Mouse (Mus musculus): Measurements from ENCODE around the gene Scube2.

The Scube2 gene

DNA sequence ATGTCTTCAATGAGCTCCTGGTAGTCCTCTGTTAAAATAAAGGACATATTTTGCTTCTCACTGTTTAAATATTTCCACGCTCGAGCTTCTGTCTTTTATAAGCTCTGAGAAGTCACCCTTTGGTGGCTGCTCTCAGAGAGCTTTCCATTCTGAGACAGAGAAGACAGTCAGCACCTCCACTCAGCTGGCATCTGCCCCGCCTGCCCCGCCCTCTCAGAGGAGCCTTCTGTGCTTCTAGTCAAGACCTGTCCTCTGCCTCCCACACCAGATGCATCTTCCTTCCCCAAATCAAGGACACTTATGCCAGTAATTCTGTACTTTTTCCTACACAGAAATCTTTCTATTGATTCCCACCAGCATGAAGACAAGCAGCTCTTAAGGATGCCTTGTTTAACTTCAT lies 64.9 kb downstream of the Scube2 start:
- no peak for DNase-seq (ENCODE audit: low spot score in 2 of 2)

- no peak for DNase-seq (ENCODE audit: low spot score in 2 of 2)
Measured at GRCm38 (mm10) chr7:109799168-109799567, 66.3 kb downstream of the Scube2 start.

DNA sequence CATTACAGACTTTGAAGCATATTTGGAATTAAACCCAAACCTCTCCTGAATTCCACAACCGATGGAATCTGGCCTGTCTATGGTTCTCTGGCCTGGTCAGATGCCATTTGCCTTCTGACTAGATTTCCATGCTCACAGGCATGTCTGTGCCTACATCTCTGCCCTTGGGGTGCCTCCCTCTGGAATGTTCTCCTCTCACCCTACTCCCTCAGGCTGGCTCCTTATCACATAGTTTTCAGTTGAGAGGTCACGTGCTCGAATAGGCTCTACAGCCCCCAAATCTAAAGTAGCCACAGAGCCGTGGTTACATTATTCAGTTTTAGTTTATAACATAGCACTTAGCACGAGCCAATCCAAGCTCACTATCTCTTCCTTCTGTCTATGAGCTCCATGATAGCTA lies 69.9 kb downstream of the Scube2 start:
- DNase-seq (ENCODE audit: low spot score in 2 of 2): no peak

- no peak for DNase-seq (ENCODE audit: low spot score in 2 of 2)
Measured at GRCm38 (mm10) chr7:109794556-109794955, 70.9 kb downstream of the Scube2 start.

GRCm38 (mm10) chr7:109792759-109793158 lies 72.7 kb downstream of the Scube2 start:
- peak; percentile 23 to 46 for DNase-seq (ENCODE audit: low spot score in 2 of 2)

- DNase-seq (ENCODE audit: low spot score in 2 of 2): no peak
Measured at GRCm38 (mm10) chr7:109790818-109791217, 74.7 kb downstream of the Scube2 start.

DNA sequence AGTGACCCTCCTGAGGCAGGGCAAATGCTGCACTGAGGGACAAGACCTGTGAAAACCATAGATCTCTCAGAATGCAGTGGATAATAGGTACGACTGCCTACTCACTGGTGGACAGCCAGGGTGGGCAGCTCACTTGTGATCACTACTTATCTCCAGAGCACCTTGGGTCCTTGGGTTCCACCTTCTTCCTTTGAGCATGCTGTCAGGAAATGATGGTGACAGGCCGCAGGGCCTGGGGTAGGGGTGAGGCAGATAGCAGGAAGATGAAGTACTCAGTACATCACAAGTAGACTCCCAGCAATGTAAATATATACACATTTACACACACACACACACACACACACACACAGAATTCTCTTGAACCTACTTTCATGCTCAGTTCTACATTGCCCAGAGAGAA lies 77.6 kb downstream of the Scube2 start:
- no peak for DNase-seq (ENCODE audit: low spot score in 2 of 2)

DNA sequence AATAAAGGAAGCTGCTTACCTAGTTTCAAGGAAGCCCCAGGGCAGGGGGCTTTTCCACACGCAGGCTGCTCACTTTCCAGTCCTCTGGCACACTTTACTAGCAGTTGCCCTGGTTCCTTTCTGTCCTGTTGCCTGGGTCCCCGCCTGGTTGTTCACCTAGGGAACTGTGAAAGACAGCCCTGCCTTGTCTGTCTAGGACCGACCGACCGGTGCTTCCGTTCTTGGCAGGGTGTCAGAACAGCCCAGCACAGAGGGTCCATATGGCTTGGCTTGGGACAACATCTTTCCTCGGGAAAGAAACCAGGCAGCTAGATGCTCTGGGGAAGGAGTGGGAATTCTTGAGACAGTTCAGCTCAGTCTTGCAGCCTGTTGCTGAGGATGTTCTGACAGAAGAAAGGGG lies 82.2 kb downstream of the Scube2 start:
- DNase-seq (ENCODE audit: low spot score in 2 of 2): no peak

DNA sequence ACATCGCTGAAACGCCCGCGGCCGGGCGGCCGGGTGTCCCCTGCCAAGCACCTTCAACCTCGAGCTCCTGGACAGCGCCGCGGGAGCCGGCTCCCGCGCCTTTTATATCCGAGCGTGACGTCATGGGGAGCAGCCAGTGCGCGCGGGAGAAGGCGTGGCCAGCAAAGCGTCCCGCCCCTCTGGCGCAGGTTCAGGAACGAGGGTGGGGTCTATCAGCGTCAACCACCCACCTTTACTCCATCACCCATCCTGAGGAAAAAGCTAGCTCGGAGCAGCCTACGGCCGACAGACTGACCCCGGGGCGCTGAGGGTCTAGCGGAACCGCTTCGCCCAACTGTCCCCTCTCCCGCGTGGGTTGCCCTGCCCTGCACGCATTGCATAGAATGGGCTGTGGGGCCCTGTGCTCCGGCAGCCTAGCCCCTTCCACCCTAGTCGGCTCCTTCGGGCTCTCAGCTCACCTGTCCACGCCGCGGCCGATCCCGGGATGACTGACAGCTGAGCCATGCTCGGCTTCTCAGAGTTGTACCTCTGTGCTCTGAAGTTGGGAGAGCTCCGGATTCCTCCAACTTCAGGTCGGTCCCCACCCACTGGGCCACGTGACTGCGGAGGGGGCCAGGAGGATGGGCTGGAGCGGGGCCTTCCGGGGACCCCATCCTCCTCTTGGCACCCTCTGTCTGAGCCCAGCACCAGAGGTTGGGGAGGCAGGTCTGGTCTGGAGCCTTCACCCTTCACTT lies 83.8 kb downstream of the Scube2 start, which contains the start of gene Nrip3:
Gene Nrip3, minus strand, starts transcription at position 556 of the 734 bp plus-strand sequence.
- peak; percentile 44 to 54 for DNase-seq (ENCODE audit: low spot score in 2 of 2)

DNA sequence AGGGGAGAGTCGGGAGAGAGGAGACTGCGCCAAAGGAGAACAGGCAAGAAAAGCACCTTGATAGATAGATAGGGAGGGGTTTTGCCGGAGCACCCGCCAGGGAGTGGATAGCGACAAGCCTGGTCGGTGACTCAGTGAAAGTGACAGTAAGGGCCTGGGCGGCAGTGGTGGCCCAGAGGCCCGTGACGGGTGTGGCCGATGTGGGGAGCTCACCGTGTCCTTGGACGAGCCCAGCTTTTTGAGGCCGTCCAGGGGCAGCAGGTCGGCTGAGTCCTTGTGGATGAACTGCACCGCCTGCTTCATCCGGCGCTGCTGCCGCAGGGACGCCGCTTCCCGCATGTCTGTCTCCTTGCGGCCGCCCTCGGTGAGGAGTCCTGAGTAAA lies 84.4 kb downstream of the Scube2 start:
- peak; percentile 6 for DNase-seq (ENCODE audit: low spot score in 2 of 2)

DNA sequence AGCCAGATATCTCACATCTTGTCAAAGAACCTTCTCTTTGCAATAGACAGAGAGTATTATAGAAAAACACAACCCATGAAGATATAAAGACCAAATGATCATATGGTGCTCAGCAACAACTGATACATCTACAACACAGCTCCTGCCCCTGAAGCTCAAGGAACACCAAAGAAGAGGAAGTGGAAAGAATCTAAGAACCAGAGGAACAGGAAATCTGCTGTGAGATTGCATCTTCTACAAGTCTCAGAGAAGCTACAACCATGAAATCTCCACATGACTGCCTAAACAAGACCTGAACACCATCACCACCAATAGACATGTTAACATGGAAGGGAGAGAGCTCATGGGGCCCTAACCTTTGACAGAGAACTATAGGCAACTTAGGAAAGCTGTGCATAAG lies 93.2 kb downstream of the Scube2 start:
- DNase-seq (ENCODE audit: low spot score in 2 of 2): no peak

- no peak for DNase-seq (ENCODE audit: low spot score in 2 of 2)
Measured at GRCm38 (mm10) chr7:109768699-109769383, 96.6 kb downstream of the Scube2 start.

- no peak for DNase-seq (ENCODE audit: low spot score in 2 of 2)
Measured at GRCm38 (mm10) chr7:109767575-109768350, 97.7 kb downstream of the Scube2 start.

- no peak for DNase-seq (ENCODE audit: low spot score in 2 of 2)
Measured at GRCm38 (mm10) chr7:109764009-109764408, 101.5 kb downstream of the Scube2 start.

DNA sequence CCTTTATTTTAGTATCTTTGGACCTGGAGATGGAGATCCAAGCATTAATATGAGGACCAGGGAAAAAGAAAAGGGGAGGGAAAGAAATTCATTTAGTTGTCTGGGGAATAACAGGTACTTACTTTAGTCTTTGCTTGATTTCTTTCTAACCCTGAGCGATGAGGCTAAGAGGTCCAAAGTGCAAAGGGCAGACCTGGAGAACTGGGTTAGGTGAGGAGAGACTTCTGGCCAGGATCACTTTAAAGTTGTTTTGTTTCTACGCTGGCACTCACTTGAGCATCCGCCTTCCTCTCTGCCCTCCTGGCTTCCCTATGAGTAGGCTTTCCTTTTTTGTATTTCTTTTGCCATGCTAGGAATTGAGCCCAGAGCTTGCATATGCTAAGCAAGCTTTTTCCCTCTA lies 109.2 kb downstream of the Scube2 start:
- DNase-seq (ENCODE audit: low spot score in 2 of 2): no peak

- DNase-seq (ENCODE audit: low spot score in 2 of 2): no peak
Measured at GRCm38 (mm10) chr7:109754034-109754433, 111.4 kb downstream of the Scube2 start.

GRCm38 (mm10) chr7:109752008-109752925 lies 113.2 kb downstream of the Scube2 start, which contains the start of gene Tmem9b:
TSS of gene Tmem9b (minus strand) at chr7:109752875.
- DNase-seq (ENCODE audit: low spot score in 2 of 2): peak; percentile 78 to 80

DNA sequence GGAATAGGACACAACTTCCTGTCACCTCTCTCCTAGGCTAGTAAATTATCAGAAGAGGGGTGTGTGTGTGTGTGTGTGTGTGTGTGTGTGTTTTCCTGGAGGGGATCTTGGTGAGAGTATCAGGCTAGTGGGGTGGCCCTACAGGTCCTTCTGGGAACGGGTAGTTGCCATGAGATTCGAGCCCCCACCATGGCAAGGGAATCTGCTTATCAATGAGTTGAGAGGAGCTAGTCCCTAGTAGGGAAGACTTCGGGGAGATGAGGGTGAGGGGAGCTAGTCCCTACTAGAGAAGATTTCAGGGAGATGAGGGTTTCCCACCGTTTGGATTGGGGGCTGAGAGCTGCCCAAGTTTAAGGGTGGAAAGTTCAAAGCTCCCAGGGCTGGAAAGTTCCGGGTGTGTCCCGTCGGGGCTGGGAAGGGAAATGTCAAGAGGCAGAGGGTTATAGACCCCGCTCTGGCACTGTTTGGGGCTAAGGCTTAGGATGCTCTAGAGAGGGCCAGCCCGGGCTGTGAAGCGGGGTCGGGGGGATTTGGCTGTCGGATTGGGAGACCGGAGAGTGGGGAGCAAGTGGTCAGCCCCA lies 114.0 kb downstream of the Scube2 start:
- no peak for DNase-seq (ENCODE audit: low spot score in 2 of 2)

Measured in urinary bladder, postnatal 36 days (tissue).